Mouse (Mus musculus): ENCODE data around the gene Fnip2. TPM values are rescaled to one million over a fixed set of nuclear protein-coding genes. Genes with fewer than 3 reads are reported as not detected.

The Fnip2 gene
- polyA plus RNA-seq, 1 experiment from 2014 or later: 3.0 TPM

- H3K36me3 ChIP-seq (ENCODE audit: control insufficient read depth, insufficient read depth, low read length): peaks cover 34% of the 10 kb centered on the region
- H3K4me2 ChIP-seq (ENCODE audit: low read length): no peak overlapping the region
- DNase-seq (ENCODE audit: low spot score) (no peak), ATAC-seq (no peak)
- no peak overlapping the region for H3K4me3 ChIP-seq (ENCODE audit: low read depth, low read length)
- H3K9ac ChIP-seq (ENCODE audit: low read length): no peak overlapping the region
- no peaks in the 10 kb centered on the region for H3K27me3 ChIP-seq (replicated peaks; ENCODE audit: control insufficient read depth, insufficient read depth, low read length)
- H3K9me3 ChIP-seq (replicated peaks; ENCODE audit: control insufficient read depth, low read length): 0 out of 2 replicates have a peak, but pooled peaks cover 2% of the 10 kb centered on the region
- 88% methylated on average over 4 of the region's 4 CpGs for WGBS
- H3K4me1 ChIP-seq (ENCODE audit: control insufficient read depth, insufficient read depth, low read length): peaks cover 10% of the 10 kb centered on the region; the same call in 1 of the 2 replicates
- no peak overlapping the region for H3K27ac ChIP-seq (ENCODE audit: low read depth, low read length)
Observed at GRCm38 (mm10) chr3:79478880-79479279, 88.7 kb downstream of the Fnip2 start.

GRCm38 (mm10) chr3:79478400-79478799, 89.2 kb downstream of the Fnip2 start:
- WGBS: 90% methylated on average over 8 of the region's 8 CpGs
- ATAC-seq: no peak

GRCm38 (mm10) chr3:79475980-79476379, 91.6 kb downstream of the Fnip2 start:
- Histone ChIP-seq H3K27ac (ENCODE audit: low read depth, low read length) (no peak overlapping the region), H3K36me3 (ENCODE audit: control insufficient read depth, insufficient read depth, low read length) (peaks cover 33% of the 10 kb centered on the region), H3K27me3 (replicated peaks; ENCODE audit: control insufficient read depth, insufficient read depth, low read length) (no peaks in the 10 kb centered on the region), H3K9me3 (replicated peaks; ENCODE audit: control insufficient read depth, low read length) (no peaks in the 10 kb centered on the region), H3K9ac (ENCODE audit: low read length) (no peak overlapping the region), H3K4me3 (ENCODE audit: low read depth, low read length) (no peak overlapping the region), H3K4me1 (ENCODE audit: control insufficient read depth, insufficient read depth, low read length) (peaks cover 10% of the 10 kb centered on the region; the same call in 1 of the 2 replicates), H3K4me2 (ENCODE audit: low read length) (no peak overlapping the region)
- ATAC-seq (no peak), DNase-seq (ENCODE audit: low spot score) (no peak)
- 89% methylated on average over 2 of the region's 2 CpGs for WGBS

More at GRCm38 (mm10) chr3:79478400-79478799, 89.2 kb downstream of the Fnip2 start:
- Histone ChIP-seq H3K9me3 (replicated peaks; ENCODE audit: control insufficient read depth, low read length) (no peaks in the 10 kb centered on the region), H3K4me3 (ENCODE audit: low read depth, low read length) (no peak overlapping the region), H3K27me3 (replicated peaks; ENCODE audit: control insufficient read depth, insufficient read depth, low read length) (no peaks in the 10 kb centered on the region), H3K36me3 (ENCODE audit: control insufficient read depth, insufficient read depth, low read length) (peaks cover 30% of the 10 kb centered on the region), H3K4me2 (ENCODE audit: low read length) (no peak overlapping the region), H3K4me1 (ENCODE audit: control insufficient read depth, insufficient read depth, low read length) (peaks cover 10% of the 10 kb centered on the region; the same call in 1 of the 2 replicates), H3K27ac (ENCODE audit: low read depth, low read length) (no peak overlapping the region), H3K9ac (ENCODE audit: low read length) (no peak overlapping the region)
- no peak for DNase-seq (ENCODE audit: low spot score)

GRCm38 (mm10) chr3:79474911-79475310, 92.7 kb downstream of the Fnip2 start:
- no peak overlapping the region for H3K9ac ChIP-seq (ENCODE audit: low read length)
- no peak overlapping the region for H3K4me3 ChIP-seq (ENCODE audit: low read depth, low read length)
- ATAC-seq (peak; percentile 93), DNase-seq (ENCODE audit: low spot score) (peak; percentile 89)
- H3K4me2 ChIP-seq (ENCODE audit: low read length): no peak overlapping the region
- H3K27ac ChIP-seq (ENCODE audit: low read depth, low read length): no peak overlapping the region
- no peaks in the 10 kb centered on the region for H3K9me3 ChIP-seq (replicated peaks; ENCODE audit: control insufficient read depth, low read length)
- peaks cover 23% of the 10 kb centered on the region for H3K36me3 ChIP-seq (ENCODE audit: control insufficient read depth, insufficient read depth, low read length)
- 35% methylated on average over 4 of the region's 4 CpGs for WGBS
- no peaks in the 10 kb centered on the region for H3K27me3 ChIP-seq (replicated peaks; ENCODE audit: control insufficient read depth, insufficient read depth, low read length)
- peaks cover 10% of the 10 kb centered on the region; the same call in 1 of the 2 replicates for H3K4me1 ChIP-seq (ENCODE audit: control insufficient read depth, insufficient read depth, low read length)

GRCm38 (mm10) chr3:79472362-79472761, 95.2 kb downstream of the Fnip2 start:
- Histone ChIP-seq H3K27me3 (replicated peaks; ENCODE audit: control insufficient read depth, insufficient read depth, low read length) (no peaks in the 10 kb centered on the region), H3K9me3 (replicated peaks; ENCODE audit: control insufficient read depth, low read length) (no peaks in the 10 kb centered on the region), H3K4me3 (ENCODE audit: low read depth, low read length) (no peak overlapping the region), H3K4me2 (ENCODE audit: low read length) (no peak overlapping the region), H3K36me3 (ENCODE audit: control insufficient read depth, insufficient read depth, low read length) (peaks cover 13% of the 10 kb centered on the region), H3K4me1 (ENCODE audit: control insufficient read depth, insufficient read depth, low read length) (peaks cover 10% of the 10 kb centered on the region; the same call in 1 of the 2 replicates), H3K27ac (ENCODE audit: low read depth, low read length) (no peak overlapping the region), H3K9ac (ENCODE audit: low read length) (no peak overlapping the region)
- ATAC-seq: no peak
- 93% methylated on average over 5 of the region's 5 CpGs for WGBS
- no peak for DNase-seq (ENCODE audit: low spot score)

- no peak overlapping the region for H3K27ac ChIP-seq (ENCODE audit: low read depth, low read length)
- H3K9me3 ChIP-seq (replicated peaks; ENCODE audit: control insufficient read depth, low read length): no peaks in the 10 kb centered on the region
- no peak for ATAC-seq
- 98% methylated on average over 5 of the region's 5 CpGs for WGBS
- no peak overlapping the region for H3K4me3 ChIP-seq (ENCODE audit: low read depth, low read length)
- H3K36me3 ChIP-seq (ENCODE audit: control insufficient read depth, insufficient read depth, low read length): peaks cover 19% of the 10 kb centered on the region
- H3K27me3 ChIP-seq (replicated peaks; ENCODE audit: control insufficient read depth, insufficient read depth, low read length): no peaks in the 10 kb centered on the region
- H3K4me2 ChIP-seq (ENCODE audit: low read length): no peak overlapping the region
- H3K4me1 ChIP-seq (ENCODE audit: control insufficient read depth, insufficient read depth, low read length): no peaks in the 10 kb centered on the region
- no peak overlapping the region for H3K9ac ChIP-seq (ENCODE audit: low read length)
- no peak for DNase-seq (ENCODE audit: low spot score)
Observed at GRCm38 (mm10) chr3:79469440-79469839, 98.2 kb downstream of the Fnip2 start.

GRCm38 (mm10) chr3:79458651-79459275, 108.8 kb downstream of the Fnip2 start:
- no peak overlapping the region for H3K27ac ChIP-seq (ENCODE audit: low read depth, low read length)
- H3K9me3 ChIP-seq (replicated peaks; ENCODE audit: control insufficient read depth, low read length): no peaks in the 10 kb centered on the region
- no peaks in the 10 kb centered on the region for H3K27me3 ChIP-seq (replicated peaks; ENCODE audit: control insufficient read depth, insufficient read depth, low read length)
- H3K4me1 ChIP-seq (ENCODE audit: control insufficient read depth, insufficient read depth, low read length): no peaks in the 10 kb centered on the region
- ATAC-seq: no peak
- WGBS: 91% methylated on average over 14 of the region's 14 CpGs
- H3K36me3 ChIP-seq (ENCODE audit: control insufficient read depth, insufficient read depth, low read length): peaks cover 49% of the 10 kb centered on the region
- H3K9ac ChIP-seq (ENCODE audit: low read length): no peak overlapping the region
- H3K4me3 ChIP-seq (ENCODE audit: low read depth, low read length): no peak overlapping the region
- no peak overlapping the region for H3K4me2 ChIP-seq (ENCODE audit: low read length)
- no peak for DNase-seq (ENCODE audit: low spot score)

GRCm38 (mm10) chr3:79455761-79456160, 111.8 kb downstream of the Fnip2 start:
- DNase-seq (ENCODE audit: low spot score): no peak
- ATAC-seq: no peak
- Histone ChIP-seq H3K27ac (ENCODE audit: low read depth, low read length) (no peak overlapping the region), H3K27me3 (replicated peaks; ENCODE audit: control insufficient read depth, insufficient read depth, low read length) (no peaks in the 10 kb centered on the region), H3K4me3 (ENCODE audit: low read depth, low read length) (no peak overlapping the region), H3K4me2 (ENCODE audit: low read length) (no peak overlapping the region), H3K36me3 (ENCODE audit: control insufficient read depth, insufficient read depth, low read length) (peaks cover 30% of the 10 kb centered on the region), H3K9ac (ENCODE audit: low read length) (no peak overlapping the region), H3K4me1 (ENCODE audit: control insufficient read depth, insufficient read depth, low read length) (no peaks in the 10 kb centered on the region), H3K9me3 (replicated peaks; ENCODE audit: control insufficient read depth, low read length) (no peaks in the 10 kb centered on the region)
- 86% methylated on average over 11 of the region's 11 CpGs for WGBS

- Histone ChIP-seq H3K4me3 (ENCODE audit: low read depth, low read length) (no peak overlapping the region), H3K27me3 (replicated peaks; ENCODE audit: control insufficient read depth, insufficient read depth, low read length) (no peaks in the 10 kb centered on the region), H3K36me3 (ENCODE audit: control insufficient read depth, insufficient read depth, low read length) (0 out of 2 replicates have a peak, but pooled peaks cover 10% of the 10 kb centered on the region), H3K9ac (ENCODE audit: low read length) (no peak overlapping the region), H3K27ac (ENCODE audit: low read depth, low read length) (no peak overlapping the region), H3K4me1 (ENCODE audit: control insufficient read depth, insufficient read depth, low read length) (no peaks in the 10 kb centered on the region), H3K9me3 (replicated peaks; ENCODE audit: control insufficient read depth, low read length) (no peaks in the 10 kb centered on the region), H3K4me2 (ENCODE audit: low read length) (no peak overlapping the region)
- 32% methylated on average over 14 of the region's 14 CpGs for WGBS
- peak; percentile 74 for ATAC-seq
- peak; percentile 63 for DNase-seq (ENCODE audit: low spot score)
Observed at GRCm38 (mm10) chr3:79452696-79453263, 114.8 kb downstream of the Fnip2 start.
